Mouse (Mus musculus): ENCODE measurements around the gene Naa60. TPM values are rescaled to one million over a fixed set of nuclear protein-coding genes. Genes with fewer than 3 reads are reported as not detected.
"Not testable (repeated sequence)": the region's sequence is repeated elsewhere in the genome, so short reads cannot be mapped to it uniquely, and the experiment has no call there.

The Naa60 gene
- polyA plus RNA-seq, 1 experiment from 2014 or later, result 97.0 TPM

GRCm38 (mm10) chr16:3846711-3847518 is 25.3 kb upstream of the Naa60 start, which contains the start of gene Zfp174:
Gene Zfp174 (plus strand): TSS chr16:3847268.
- Histone ChIP-seq H3K4me3 (replicated peaks; ENCODE audit: low read length) (peak within 1 kb of the TSS; percentile 57), H3K27ac (no peak within 1 kb of the TSS), H3K9me3 (ENCODE audit: control insufficient read depth, low read length) (no peaks in the 10 kb centered on the region), H3K27me3 (ENCODE audit: control insufficient read depth, insufficient read depth, low read length) (no peaks in the 10 kb centered on the region), H3K9ac (peak within 1 kb of the TSS; percentile 60), H3K4me2 (replicated peaks) (peak within 1 kb of the TSS; percentile 55), H3K36me3 (replicated peaks; ENCODE audit: control insufficient read depth, insufficient read depth) (no peaks in the 10 kb centered on the region), H3K4me1 (replicated peaks; ENCODE audit: control insufficient read depth, insufficient read depth, low read length) (peaks cover 20% of the 10 kb centered on the region)
- 4% methylated on average over 38 of the region's 38 CpGs for WGBS
- ATAC-seq (ENCODE audit: low FRiP score) (peak; percentile 99), DNase-seq (ENCODE audit: low spot score) (peak; percentile 98)

- ATAC-seq (ENCODE audit: low FRiP score) (no peak), DNase-seq (ENCODE audit: low spot score) (no peak)
- Histone ChIP-seq H3K9me3 (ENCODE audit: control insufficient read depth, low read length) (no peaks in the 10 kb centered on the region), H3K4me2 (replicated peaks) (peak overlapping the region; percentile 55), H3K4me1 (replicated peaks; ENCODE audit: control insufficient read depth, insufficient read depth, low read length) (peaks cover 20% of the 10 kb centered on the region), H3K27me3 (ENCODE audit: control insufficient read depth, insufficient read depth, low read length) (no peaks in the 10 kb centered on the region), H3K27ac (no peak overlapping the region), H3K4me3 (replicated peaks; ENCODE audit: low read length) (peak overlapping the region; percentile 57), H3K9ac (peak overlapping the region; percentile 60), H3K36me3 (replicated peaks; ENCODE audit: control insufficient read depth, insufficient read depth) (no peaks in the 10 kb centered on the region)
- WGBS, result 69% methylated on average over 4 of the region's 4 CpGs
Measured at GRCm38 (mm10) chr16:3847871-3848270, 24.3 kb upstream of the Naa60 start.

DNA sequence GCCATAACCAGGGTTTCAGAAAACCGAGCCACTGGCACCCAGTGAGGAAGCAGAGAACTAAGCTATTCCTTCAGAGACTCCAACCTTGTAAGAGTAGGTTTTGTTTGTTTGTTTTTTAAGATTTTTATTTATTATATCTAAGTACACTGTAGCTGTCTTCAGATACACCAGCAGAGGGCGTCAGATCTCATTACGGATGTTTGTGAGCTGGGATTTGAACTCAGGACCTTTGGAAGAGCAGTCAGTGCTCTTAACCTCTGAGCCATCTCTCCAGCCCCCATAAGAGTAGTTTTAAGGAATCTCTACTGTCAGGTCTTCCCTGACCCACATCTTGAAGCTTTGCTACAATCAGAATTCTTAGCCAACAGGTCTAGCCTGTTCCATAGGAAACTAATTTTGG is 23.8 kb upstream of the Naa60 start:
- no peaks in the 10 kb centered on the region for H3K9me3 ChIP-seq (ENCODE audit: control insufficient read depth, low read length)
- H3K27me3 ChIP-seq (ENCODE audit: control insufficient read depth, insufficient read depth, low read length), result no peaks in the 10 kb centered on the region
- H3K4me3 ChIP-seq (replicated peaks; ENCODE audit: low read length), result no peak overlapping the region
- ATAC-seq (ENCODE audit: low FRiP score), result no peak
- WGBS, result 71% methylated on average over 3 of the region's 3 CpGs
- DNase-seq (ENCODE audit: low spot score), result no peak
- no peak overlapping the region for H3K27ac ChIP-seq
- peaks cover 20% of the 10 kb centered on the region for H3K4me1 ChIP-seq (replicated peaks; ENCODE audit: control insufficient read depth, insufficient read depth, low read length)
- H3K4me2 ChIP-seq (replicated peaks), result 0 out of 2 replicates have a peak overlapping the region, but pooled peaks have one; percentile 55
- H3K36me3 ChIP-seq (replicated peaks; ENCODE audit: control insufficient read depth, insufficient read depth), result no peaks in the 10 kb centered on the region
- no peak overlapping the region for H3K9ac ChIP-seq

- WGBS, result 88% methylated on average over 11 of the region's 13 CpGs
- not testable (repeated sequence) for H3K9ac ChIP-seq; H3K36me3 ChIP-seq (replicated peaks; ENCODE audit: control insufficient read depth, insufficient read depth); H3K27me3 ChIP-seq (ENCODE audit: control insufficient read depth, insufficient read depth, low read length); H3K27ac ChIP-seq; ATAC-seq (ENCODE audit: low FRiP score); H3K4me3 ChIP-seq (replicated peaks; ENCODE audit: low read length); H3K4me2 ChIP-seq (replicated peaks); H3K9me3 ChIP-seq (ENCODE audit: control insufficient read depth, low read length); DNase-seq (ENCODE audit: low spot score)
- peaks cover 20% of the 10 kb centered on the region for H3K4me1 ChIP-seq (replicated peaks; ENCODE audit: control insufficient read depth, insufficient read depth, low read length)
Measured at GRCm38 (mm10) chr16:3851301-3851700, 20.9 kb upstream of the Naa60 start.

GRCm38 (mm10) chr16:3852586-3852985 is 19.6 kb upstream of the Naa60 start:
- H3K9me3 ChIP-seq (ENCODE audit: control insufficient read depth, low read length), result no peaks in the 10 kb centered on the region
- H3K9ac ChIP-seq, result no peak overlapping the region
- ATAC-seq (ENCODE audit: low FRiP score), result no peak
- no peaks in the 10 kb centered on the region for H3K27me3 ChIP-seq (ENCODE audit: control insufficient read depth, insufficient read depth, low read length)
- no peaks in the 10 kb centered on the region; the same call in 1 of the 2 replicates for H3K36me3 ChIP-seq (replicated peaks; ENCODE audit: control insufficient read depth, insufficient read depth)
- WGBS, result 42% methylated on average over 12 of the region's 12 CpGs
- H3K4me2 ChIP-seq (replicated peaks), result no peak overlapping the region
- H3K4me3 ChIP-seq (replicated peaks; ENCODE audit: low read length), result no peak overlapping the region
- H3K4me1 ChIP-seq (replicated peaks; ENCODE audit: control insufficient read depth, insufficient read depth, low read length), result peaks cover 19% of the 10 kb centered on the region
- DNase-seq (ENCODE audit: low spot score), result no peak
- H3K27ac ChIP-seq, result no peak overlapping the region

GRCm38 (mm10) chr16:3854437-3855182 is 17.6 kb upstream of the Naa60 start:
- Histone ChIP-seq H3K4me3 (replicated peaks; ENCODE audit: low read length) (no peak overlapping the region), H3K9me3 (ENCODE audit: control insufficient read depth, low read length) (no peaks in the 10 kb centered on the region), H3K4me1 (replicated peaks; ENCODE audit: control insufficient read depth, insufficient read depth, low read length) (0 out of 2 replicates have a peak, but pooled peaks cover 5% of the 10 kb centered on the region), H3K4me2 (replicated peaks) (no peak overlapping the region), H3K36me3 (replicated peaks; ENCODE audit: control insufficient read depth, insufficient read depth) (no peaks in the 10 kb centered on the region; the same call in 1 of the 2 replicates), H3K27ac (no peak overlapping the region), H3K27me3 (ENCODE audit: control insufficient read depth, insufficient read depth, low read length) (no peaks in the 10 kb centered on the region), H3K9ac (no peak overlapping the region)
- ATAC-seq (ENCODE audit: low FRiP score) (no peak), DNase-seq (ENCODE audit: low spot score) (no peak)
- 46% methylated on average over 11 of the region's 11 CpGs for WGBS

GRCm38 (mm10) chr16:3855776-3856175 is 16.4 kb upstream of the Naa60 start:
- Histone ChIP-seq H3K27ac (no peak overlapping the region), H3K9me3 (ENCODE audit: control insufficient read depth, low read length) (no peaks in the 10 kb centered on the region), H3K4me3 (replicated peaks; ENCODE audit: low read length) (no peak overlapping the region), H3K27me3 (ENCODE audit: control insufficient read depth, insufficient read depth, low read length) (no peaks in the 10 kb centered on the region), H3K4me1 (replicated peaks; ENCODE audit: control insufficient read depth, insufficient read depth, low read length) (no peaks in the 10 kb centered on the region), H3K9ac (no peak overlapping the region), H3K36me3 (replicated peaks; ENCODE audit: control insufficient read depth, insufficient read depth) (peaks cover 6% of the 10 kb centered on the region; the same call in 1 of the 2 replicates), H3K4me2 (replicated peaks) (no peak overlapping the region)
- WGBS, result 85% methylated on average over 1 of the region's 1 CpGs
- ATAC-seq (ENCODE audit: low FRiP score) (no peak), DNase-seq (ENCODE audit: low spot score) (no peak)

DNA sequence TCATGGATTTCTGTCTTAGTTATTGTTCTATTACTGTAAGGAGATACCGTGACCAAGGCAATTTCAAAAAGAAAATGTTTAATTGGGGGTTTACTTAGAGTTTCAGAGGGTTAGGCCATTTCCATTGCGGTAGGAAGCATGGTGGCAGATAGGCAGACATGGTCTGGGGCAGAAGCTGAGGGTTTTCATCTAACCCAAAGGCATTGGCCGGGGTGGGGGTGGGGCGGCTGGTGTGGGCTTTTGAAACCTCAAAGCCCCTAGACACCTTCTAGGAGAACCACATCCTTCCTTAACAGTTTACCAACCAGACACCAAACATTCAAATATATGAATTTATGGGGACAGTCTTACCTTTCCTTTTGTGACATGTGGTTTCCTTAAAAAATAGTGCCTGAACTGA is 12.9 kb upstream of the Naa60 start:
- WGBS, result 98% methylated on average over 4 of the region's 4 CpGs
- no peak overlapping the region for H3K4me2 ChIP-seq (replicated peaks)
- DNase-seq (ENCODE audit: low spot score), result no peak

DNA sequence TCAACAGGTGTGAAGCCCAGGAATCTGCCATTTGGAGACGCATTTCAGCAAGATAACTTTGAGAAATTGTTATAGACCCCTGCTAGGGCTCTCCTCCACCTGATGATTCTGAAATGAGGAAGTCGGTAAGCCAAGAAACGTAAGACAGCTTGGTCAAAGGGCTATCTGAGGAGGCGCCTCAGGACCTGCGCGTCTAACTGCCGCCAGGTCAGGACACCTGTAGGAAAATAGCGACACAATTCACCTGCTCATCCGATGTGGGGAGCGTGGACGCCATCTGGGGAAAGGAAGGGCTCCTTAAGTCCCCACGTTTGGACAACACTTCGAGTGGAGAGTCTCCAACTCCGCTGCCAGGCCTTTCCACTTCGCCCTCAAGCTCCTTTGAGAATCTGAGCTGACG is 360 bp upstream of the Naa60 start:
- ATAC-seq (ENCODE audit: low FRiP score) (peak; percentile 17; the same call in 1 of the 2 replicates), DNase-seq (ENCODE audit: low spot score) (no peak)
- H3K9ac ChIP-seq, result peak overlapping the region; percentile 64
- H3K9me3 ChIP-seq (ENCODE audit: control insufficient read depth, low read length), result no peaks in the 10 kb centered on the region
- H3K4me3 ChIP-seq (replicated peaks; ENCODE audit: low read length), result peak overlapping the region; percentile 44
- H3K36me3 ChIP-seq (replicated peaks; ENCODE audit: control insufficient read depth, insufficient read depth), result peaks cover 27% of the 10 kb centered on the region
- WGBS, result 1% methylated on average over 16 of the region's 16 CpGs
- peaks cover 12% of the 10 kb centered on the region for H3K4me1 ChIP-seq (replicated peaks; ENCODE audit: control insufficient read depth, insufficient read depth, low read length)
- H3K4me2 ChIP-seq (replicated peaks), result peak overlapping the region; percentile 94
- H3K27ac ChIP-seq, result peak overlapping the region; percentile 48; the same call in 1 of the 2 replicates
- H3K27me3 ChIP-seq (ENCODE audit: control insufficient read depth, insufficient read depth, low read length), result no peaks in the 10 kb centered on the region

More for the DNA sequence above, 12.9 kb upstream of the Naa60 start:
- no peak overlapping the region for H3K4me3 ChIP-seq (replicated peaks; ENCODE audit: low read length)
- peaks cover 35% of the 10 kb centered on the region for H3K36me3 ChIP-seq (replicated peaks; ENCODE audit: control insufficient read depth, insufficient read depth)
- no peaks in the 10 kb centered on the region for H3K27me3 ChIP-seq (ENCODE audit: control insufficient read depth, insufficient read depth, low read length)
- H3K9ac ChIP-seq, result no peak overlapping the region
- no peak overlapping the region for H3K27ac ChIP-seq
- H3K9me3 ChIP-seq (ENCODE audit: control insufficient read depth, low read length), result no peaks in the 10 kb centered on the region
- ATAC-seq (ENCODE audit: low FRiP score), result no peak
- no peaks in the 10 kb centered on the region for H3K4me1 ChIP-seq (replicated peaks; ENCODE audit: control insufficient read depth, insufficient read depth, low read length)

Measured in hindbrain, embryonic 14.5 days (tissue).